Mouse (Mus musculus): Measurements from ENCODE around the gene Olfr1046. TPM values are rescaled to one million over a fixed set of nuclear protein-coding genes. Genes with fewer than 3 reads are reported as not detected.
"Not testable (repeated sequence)": the region's sequence is repeated elsewhere in the genome, so short reads cannot be mapped to it uniquely, and the experiment has no call there.

The Olfr1046 gene
- polyA plus RNA-seq (2015; fragmentation: Nextera tagmentation; extraction: Ambion mirVana): not detected in 2 replicates

GRCm38 (mm10) chr2:86219214-86219613 is at the start of gene Olfr1046:
Gene Olfr1046 (minus strand): TSS chr2:86219314.
- 64% methylated on average over 2 of the region's 2 CpGs for WGBS

GRCm38 (mm10) chr2:86258228-86258627 is 39.1 kb upstream of the Olfr1046 start, which contains the start of gene Olfr1049:
Gene Olfr1049 (minus strand): TSS chr2:86258328.
- H3K4me2 ChIP-seq (ENCODE audit: low read length); H3K4me1 ChIP-seq (ENCODE audit: control insufficient read depth, insufficient read depth, low read length); H3K4me3 ChIP-seq (ENCODE audit: low read depth, low read length); H3K27ac ChIP-seq (ENCODE audit: low read length); H3K9me3 ChIP-seq (replicated peaks; ENCODE audit: control insufficient read depth, low read length, poor library complexity, severe bottlenecking); H3K9ac ChIP-seq (ENCODE audit: low read depth, low read length); H3K36me3 ChIP-seq (ENCODE audit: control insufficient read depth, insufficient read depth, low read length); ATAC-seq; H3K27me3 ChIP-seq (ENCODE audit: control insufficient read depth, insufficient read depth, low read depth, low read length): not testable (repeated sequence)

More at GRCm38 (mm10) chr2:86219214-86219613, at the start of gene Olfr1046:
- H3K36me3 ChIP-seq (ENCODE audit: control insufficient read depth, insufficient read depth, low read length): no peaks in the 10 kb centered on the region
- H3K9me3 ChIP-seq (replicated peaks; ENCODE audit: control insufficient read depth, low read length, poor library complexity, severe bottlenecking): no peaks in the 10 kb centered on the region
- H3K27ac ChIP-seq (ENCODE audit: low read length): no peak within 1 kb of the TSS
- H3K9ac ChIP-seq (ENCODE audit: low read depth, low read length): no peak within 1 kb of the TSS
- H3K4me3 ChIP-seq (ENCODE audit: low read depth, low read length): no peak within 1 kb of the TSS
- H3K27me3 ChIP-seq (ENCODE audit: control insufficient read depth, insufficient read depth, low read depth, low read length): no peaks in the 10 kb centered on the region
- no peak for ATAC-seq
- no peaks in the 10 kb centered on the region for H3K4me1 ChIP-seq (ENCODE audit: control insufficient read depth, insufficient read depth, low read length)
- H3K4me2 ChIP-seq (ENCODE audit: low read length): no peak within 1 kb of the TSS

GRCm38 (mm10) chr2:86240189-86240588 is 21.1 kb upstream of the Olfr1046 start, which contains the start of gene Olfr1048:
Gene Olfr1048 (minus strand): TSS chr2:86240289.
- H3K27ac ChIP-seq (ENCODE audit: low read length): no peak within 1 kb of the TSS
- no peaks in the 10 kb centered on the region for H3K4me1 ChIP-seq (ENCODE audit: control insufficient read depth, insufficient read depth, low read length)
- H3K9ac ChIP-seq (ENCODE audit: low read depth, low read length): no peak within 1 kb of the TSS
- H3K27me3 ChIP-seq (ENCODE audit: control insufficient read depth, insufficient read depth, low read depth, low read length): no peaks in the 10 kb centered on the region
- H3K4me2 ChIP-seq (ENCODE audit: low read length): no peak within 1 kb of the TSS
- no peak for ATAC-seq
- no peak within 1 kb of the TSS for H3K4me3 ChIP-seq (ENCODE audit: low read depth, low read length)
- no peaks in the 10 kb centered on the region for H3K9me3 ChIP-seq (replicated peaks; ENCODE audit: control insufficient read depth, low read length, poor library complexity, severe bottlenecking)
- H3K36me3 ChIP-seq (ENCODE audit: control insufficient read depth, insufficient read depth, low read length): no peaks in the 10 kb centered on the region

- H3K9ac ChIP-seq (ENCODE audit: low read depth, low read length): no peak within 1 kb of the TSS
- no peaks in the 10 kb centered on the region for H3K27me3 ChIP-seq (ENCODE audit: control insufficient read depth, insufficient read depth, low read depth, low read length)
- no peak within 1 kb of the TSS for H3K4me3 ChIP-seq (ENCODE audit: low read depth, low read length)
- no peaks in the 10 kb centered on the region for H3K4me1 ChIP-seq (ENCODE audit: control insufficient read depth, insufficient read depth, low read length)
- no peaks in the 10 kb centered on the region for H3K9me3 ChIP-seq (replicated peaks; ENCODE audit: control insufficient read depth, low read length, poor library complexity, severe bottlenecking)
- H3K4me2 ChIP-seq (ENCODE audit: low read length): no peak within 1 kb of the TSS
- WGBS: 94% methylated on average over 1 of the region's 1 CpGs
- H3K27ac ChIP-seq (ENCODE audit: low read length): no peak within 1 kb of the TSS
- no peak for ATAC-seq
- no peaks in the 10 kb centered on the region for H3K36me3 ChIP-seq (ENCODE audit: control insufficient read depth, insufficient read depth, low read length)
Measured at GRCm38 (mm10) chr2:86231301-86231700, 12.2 kb upstream of the Olfr1046 start, which contains the start of gene Olfr1047. Gene Olfr1047 (minus strand): TSS chr2:86231401.

- Histone ChIP-seq H3K9ac (ENCODE audit: low read depth, low read length) (no peak within 1 kb of the TSS), H3K27ac (ENCODE audit: low read length) (no peak within 1 kb of the TSS), H3K9me3 (replicated peaks; ENCODE audit: control insufficient read depth, low read length, poor library complexity, severe bottlenecking) (no peaks in the 10 kb centered on the region), H3K4me3 (ENCODE audit: low read depth, low read length) (no peak within 1 kb of the TSS), H3K27me3 (ENCODE audit: control insufficient read depth, insufficient read depth, low read depth, low read length) (no peaks in the 10 kb centered on the region), H3K4me2 (ENCODE audit: low read length) (no peak within 1 kb of the TSS), H3K36me3 (ENCODE audit: control insufficient read depth, insufficient read depth, low read length) (no peaks in the 10 kb centered on the region), H3K4me1 (ENCODE audit: control insufficient read depth, insufficient read depth, low read length) (no peaks in the 10 kb centered on the region)
- ATAC-seq: no peak
Measured at GRCm38 (mm10) chr2:86202909-86203308, 16.2 kb downstream of the Olfr1046 start, which contains the start of gene Olfr1045. Gene Olfr1045 (minus strand): TSS chr2:86203009.

- H3K9ac ChIP-seq (ENCODE audit: low read depth, low read length): no peak overlapping the region
- no peak overlapping the region for H3K27ac ChIP-seq (ENCODE audit: low read length)
- no peaks in the 10 kb centered on the region for H3K4me1 ChIP-seq (ENCODE audit: control insufficient read depth, insufficient read depth, low read length)
- H3K36me3 ChIP-seq (ENCODE audit: control insufficient read depth, insufficient read depth, low read length): no peaks in the 10 kb centered on the region
- 61% methylated on average over 1 of the region's 1 CpGs for WGBS
- no peaks in the 10 kb centered on the region for H3K9me3 ChIP-seq (replicated peaks; ENCODE audit: control insufficient read depth, low read length, poor library complexity, severe bottlenecking)
- no peak overlapping the region for H3K4me3 ChIP-seq (ENCODE audit: low read depth, low read length)
- H3K27me3 ChIP-seq (ENCODE audit: control insufficient read depth, insufficient read depth, low read depth, low read length): no peaks in the 10 kb centered on the region
- ATAC-seq: no peak
- no peak overlapping the region for H3K4me2 ChIP-seq (ENCODE audit: low read length)
Measured at GRCm38 (mm10) chr2:86195863-86196262, 23.3 kb downstream of the Olfr1046 start.

GRCm38 (mm10) chr2:86185583-86185982 is 33.5 kb downstream of the Olfr1046 start, which contains the start of gene Olfr52:
Gene Olfr52 (minus strand): TSS chr2:86185683.
- no peaks in the 10 kb centered on the region for H3K36me3 ChIP-seq (ENCODE audit: control insufficient read depth, insufficient read depth, low read length)
- no peak within 1 kb of the TSS for H3K9ac ChIP-seq (ENCODE audit: low read depth, low read length)
- no peak within 1 kb of the TSS for H3K27ac ChIP-seq (ENCODE audit: low read length)
- no peak within 1 kb of the TSS for H3K4me2 ChIP-seq (ENCODE audit: low read length)
- H3K4me3 ChIP-seq (ENCODE audit: low read depth, low read length): no peak within 1 kb of the TSS
- ATAC-seq: no peak
- H3K4me1 ChIP-seq (ENCODE audit: control insufficient read depth, insufficient read depth, low read length): no peaks in the 10 kb centered on the region
- no peaks in the 10 kb centered on the region for H3K27me3 ChIP-seq (ENCODE audit: control insufficient read depth, insufficient read depth, low read depth, low read length)
- no peaks in the 10 kb centered on the region for H3K9me3 ChIP-seq (replicated peaks; ENCODE audit: control insufficient read depth, low read length, poor library complexity, severe bottlenecking)

- ATAC-seq: no peak
- WGBS: 83% methylated on average over 3 of the region's 3 CpGs
- H3K9me3 ChIP-seq (replicated peaks; ENCODE audit: control insufficient read depth, low read length, poor library complexity, severe bottlenecking): no peaks in the 10 kb centered on the region
- no peaks in the 10 kb centered on the region for H3K36me3 ChIP-seq (ENCODE audit: control insufficient read depth, insufficient read depth, low read length)
- no peaks in the 10 kb centered on the region for H3K4me1 ChIP-seq (ENCODE audit: control insufficient read depth, insufficient read depth, low read length)
- no peak overlapping the region for H3K9ac ChIP-seq (ENCODE audit: low read depth, low read length)
- H3K27me3 ChIP-seq (ENCODE audit: control insufficient read depth, insufficient read depth, low read depth, low read length): no peaks in the 10 kb centered on the region
- no peak overlapping the region for H3K4me3 ChIP-seq (ENCODE audit: low read depth, low read length)
- H3K4me2 ChIP-seq (ENCODE audit: low read length): no peak overlapping the region
- no peak overlapping the region for H3K27ac ChIP-seq (ENCODE audit: low read length)
Measured at GRCm38 (mm10) chr2:86179950-86180349, 39.2 kb downstream of the Olfr1046 start.

- Histone ChIP-seq H3K4me1 (ENCODE audit: control insufficient read depth, insufficient read depth, low read length) (no peaks in the 10 kb centered on the region), H3K27me3 (ENCODE audit: control insufficient read depth, insufficient read depth, low read depth, low read length) (no peaks in the 10 kb centered on the region), H3K4me3 (ENCODE audit: low read depth, low read length) (no peak within 1 kb of the TSS), H3K27ac (ENCODE audit: low read length) (no peak within 1 kb of the TSS), H3K9me3 (replicated peaks; ENCODE audit: control insufficient read depth, low read length, poor library complexity, severe bottlenecking) (no peaks in the 10 kb centered on the region), H3K9ac (ENCODE audit: low read depth, low read length) (no peak within 1 kb of the TSS), H3K4me2 (ENCODE audit: low read length) (no peak within 1 kb of the TSS), H3K36me3 (ENCODE audit: control insufficient read depth, insufficient read depth, low read length) (no peaks in the 10 kb centered on the region)
- ATAC-seq: no peak
Measured at GRCm38 (mm10) chr2:86177720-86178119, 41.4 kb downstream of the Olfr1046 start, which contains the start of gene Olfr1044. Gene Olfr1044 (minus strand): TSS chr2:86177820.
